Mouse (Mus musculus) lung, adult 2 months (tissue): ENCODE measurements at regions not wholly inside any gene's neighbourhood (a gene's known extent, or its start where the extent isn't known, plus 50 kb on each side); places are given as distances from the start of the nearest gene placed in this dataset.

Source experiments
- CTCF ChIP-seq: fragments of 200-500 bp; IDR thresholded peaks from 2 replicates; pipeline ENCODE4 v1.5.1; 2011; ENCODE audit warnings: mild to moderate bottlenecking, low read length, control low read depth; ENCODE audit not compliant: insufficient read depth
- POLR2A ChIP-seq: fragments of 200-500 bp; IDR thresholded peaks from 2 replicates; pipeline ENCODE4 v1.6.1; 2011; ENCODE audit warnings: low read depth, mild to moderate bottlenecking, control low read depth, low read length, borderline replicate concordance; ENCODE audit errors: extremely low read depth

DNA sequence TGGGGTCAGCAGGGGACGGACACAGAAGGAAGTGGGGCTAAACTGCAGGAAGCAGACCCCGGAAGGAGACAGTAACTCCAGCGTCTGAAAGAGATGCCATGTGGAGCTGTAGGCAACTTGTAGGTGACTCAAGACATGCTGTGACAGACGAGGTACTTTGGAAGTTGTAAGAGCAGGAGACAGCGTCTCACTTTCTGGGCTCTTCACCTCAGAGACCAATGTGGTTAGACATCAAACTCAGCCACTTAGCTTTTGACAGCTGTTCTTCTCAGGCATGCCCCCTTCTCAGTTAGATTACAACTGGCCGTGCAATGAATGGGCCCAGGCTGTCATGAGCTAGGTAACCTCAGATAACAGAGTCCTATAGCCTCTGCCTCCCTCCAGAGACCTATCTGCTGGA lies 159.3 kb upstream of the Id2 start:
- TF ChIP-seq POLR2A (no peak), CTCF (no peak)
